Mouse (Mus musculus) CH12.LX (cell line): ENCODE data around the gene Tmem186.

Source experiments
- CHD1 ChIP-seq: IDR thresholded peaks from 2 replicates; pipeline ENCODE4 v1.6.1; 2012; ENCODE audit warnings: low read depth, low read length, improper control_type of control experiment, inconsistent platforms
- CHD2 ChIP-seq: IDR thresholded peaks from 2 replicates; pipeline ENCODE4 v1.6.1; 2011; ENCODE audit warnings: low read length, improper control_type of control experiment
- CTCF ChIP-seq, 2 experiments: IDR thresholded peaks in 1 of 2; conservative IDR thresholded peaks in 1 of 2; 2 replicates each; pipeline ENCODE4 v1.5.1; 2011 to 2012; ENCODE audit warnings: low read depth in 2 of 2, low read length in 2 of 2, improper control_type of control experiment in 1 of 2, inconsistent platforms in 1 of 2, mild to moderate bottlenecking in 1 of 2, moderate library complexity in 1 of 2
- ETS1 ChIP-seq: conservative IDR thresholded peaks from 2 replicates; pipeline ENCODE4 v1.6.1; 2012; ENCODE audit warnings: low read depth, mild to moderate bottlenecking, inconsistent platforms, low read length, improper control_type of control experiment, moderate library complexity
- MYC ChIP-seq: IDR thresholded peaks from 2 replicates; pipeline ENCODE4 v1.6.1; 2011; ENCODE audit warnings: low read depth, mild to moderate bottlenecking, improper control_type of control experiment, low read length
- NELFE ChIP-seq: IDR thresholded peaks from 2 replicates; pipeline ENCODE4 v1.6.1; 2011; ENCODE audit warnings: low read depth, low read length, improper control_type of control experiment
- POLR2A ChIP-seq: IDR thresholded peaks from 2 replicates; pipeline ENCODE4 v1.6.1; 2011; ENCODE audit warnings: low read depth, mild to moderate bottlenecking, improper control_type of control experiment, low read length
- POLR2AphosphoS2 ChIP-seq: IDR thresholded peaks from 2 replicates; pipeline ENCODE4 v1.6.1; 2011; ENCODE audit warnings: low read depth, low read length, improper control_type of control experiment
- RAD21 ChIP-seq: IDR thresholded peaks from 2 replicates; pipeline ENCODE4 v1.6.1; 2011; ENCODE audit warnings: low read depth, mild to moderate bottlenecking, low read length, improper control_type of control experiment, moderate library complexity
- TCF12 ChIP-seq: IDR thresholded peaks from 2 replicates; pipeline ENCODE4 v1.6.1; 2014; ENCODE audit warnings: low read depth, mild to moderate bottlenecking, inconsistent platforms, low read length, improper control_type of control experiment
- UBTF ChIP-seq: IDR thresholded peaks from 2 replicates; pipeline ENCODE4 v1.6.1; 2012; ENCODE audit warnings: low read depth, mild to moderate bottlenecking, inconsistent platforms, low read length, improper control_type of control experiment, moderate library complexity
- ZKSCAN1 ChIP-seq: IDR thresholded peaks from 2 replicates; pipeline ENCODE4 v1.6.1; 2012; ENCODE audit warnings: low read depth, inconsistent platforms, low read length, improper control_type of control experiment, borderline replicate concordance

DNA sequence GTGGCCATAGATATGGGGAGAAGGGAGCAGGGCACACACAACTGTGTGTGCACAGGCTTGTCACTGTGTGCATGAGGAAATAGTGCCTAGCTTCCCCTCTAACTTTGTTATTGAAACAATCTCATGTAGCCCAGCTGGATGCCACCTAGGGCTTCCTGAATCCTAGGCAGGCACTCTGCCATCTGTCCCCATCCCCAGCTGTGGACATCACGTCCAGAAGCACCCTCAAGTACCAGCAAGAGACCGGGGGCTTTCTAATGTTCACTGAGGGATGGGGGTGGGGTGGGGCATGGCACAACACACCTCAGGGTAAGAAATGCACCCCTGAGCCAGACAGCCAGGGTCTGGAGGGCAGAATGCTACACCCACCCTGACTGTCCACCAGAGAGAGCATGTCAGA is 30.9 kb upstream of the Tmem186 start:
- TF ChIP-seq NELFE (no peak), ETS1 (no peak), CHD2 (no peak), UBTF (no peak), TCF12 (no peak), CHD1 (no peak), CTCF (conservative IDR thresholded peaks at IDR 0.05 in 1 of 2, IDR thresholded peaks at IDR 0.05 in 1 of 2; ENCODE audit: low read depth in 2 of 2, low read length in 2 of 2) (no peak), RAD21 (no peak), POLR2AphosphoS2 (no peak), MYC (no peak), POLR2A (no peak), ZKSCAN1 (no peak)
